Mouse (Mus musculus) forebrain, embryonic 10.5 days (tissue): ENCODE data around the gene Mosmo. TPM values are rescaled to one million over a fixed set of nuclear protein-coding genes. Genes with fewer than 3 reads are reported as not detected.
"Not testable (repeated sequence)": the region's sequence is repeated elsewhere in the genome, so short reads cannot be mapped to it uniquely, and the experiment has no call there.

ENCODE experiments used
- DNase-seq: peaks from one replicate; pipeline ENCODE4 v3.0.0-alpha.2; 2017; ENCODE audit warnings: low spot score; ENCODE audit errors: extremely low spot score
- H3K27ac ChIP-seq: fragments of 300-500 bp; sonication (generic); 2 replicates; pipeline ENCODE4 v1.5.1; 2016; ENCODE audit warnings: mild to moderate bottlenecking
- H3K27me3 ChIP-seq: fragments of 300-500 bp; sonication (generic); 2 replicates; pipeline ENCODE4 v1.6.1; 2016; ENCODE audit warnings: mild to moderate bottlenecking; ENCODE audit not compliant: poor library complexity, severe bottlenecking
- H3K36me3 ChIP-seq: fragments of 300-500 bp; sonication (generic); replicated peaks from 2 replicates; pipeline ENCODE4 v1.6.1; 2016; ENCODE audit warnings: mild to moderate bottlenecking, moderate library complexity
- H3K4me1 ChIP-seq: fragments of 300-500 bp; sonication (generic); 2 replicates; pipeline ENCODE4 v1.6.1; 2016
- H3K4me3 ChIP-seq: fragments of 300-500 bp; sonication (generic); 2 replicates; pipeline ENCODE4 v1.5.1; 2016; ENCODE audit warnings: mild to moderate bottlenecking, moderate library complexity
- H3K9me3 ChIP-seq: fragments of 300-500 bp; sonication (generic); 2 replicates; pipeline ENCODE4 v1.6.1; 2016; ENCODE audit warnings: mild to moderate bottlenecking, moderate library complexity
- WGBS: fragments of 180-500 bp; shearing (Covaris S2); methylation state at CpG from one replicate; pipeline ENCODE4 v1.1.7; 2016; 5-methylcytosine and 5-hydroxymethylcytosine counted together
- polyA plus RNA-seq: library from polyadenylated mRNA; unstranded; fragments of >200 nt; fragmentation: Nextera tagmentation; extraction: Ambion mirVana; gene quantifications from 2 replicates; pipeline ENCODE4 v1.2.1, GENCODE M21; 2016

The Mosmo gene
- polyA plus RNA-seq, 1 experiment from 2014 or later, result 11.3 TPM

- Histone ChIP-seq H3K9me3 (no peaks in the 10 kb centered on the region), H3K27me3 (no peaks in the 10 kb centered on the region), H3K36me3 (no peaks in the 10 kb centered on the region), H3K27ac (no peak overlapping the region), H3K4me3 (peak overlapping the region; percentile 94), H3K4me1 (peaks cover 36% of the 10 kb centered on the region)
- no peak for DNase-seq
- WGBS, result 76% methylated on average over 8 of the region's 8 CpGs
These were observed 1.6 kb downstream of the Mosmo start for GRCm38 (mm10) chr7:120679023-120679422.

GRCm38 (mm10) chr7:120682002-120682401 lies 4.6 kb downstream of the Mosmo start:
- Histone ChIP-seq H3K4me3 (no peak overlapping the region), H3K9me3 (no peaks in the 10 kb centered on the region), H3K27me3 (no peaks in the 10 kb centered on the region), H3K36me3 (no peaks in the 10 kb centered on the region), H3K4me1 (peaks cover 27% of the 10 kb centered on the region), H3K27ac (no peak overlapping the region)
- no peak for DNase-seq
- WGBS, result 87% methylated on average over 4 of the region's 4 CpGs

GRCm38 (mm10) chr7:120684731-120685161 lies 7.3 kb downstream of the Mosmo start:
- WGBS, result 94% methylated on average over 2 of the region's 2 CpGs
- Histone ChIP-seq H3K27ac (no peak overlapping the region), H3K4me3 (no peak overlapping the region), H3K9me3 (no peaks in the 10 kb centered on the region), H3K36me3 (no peaks in the 10 kb centered on the region), H3K27me3 (no peaks in the 10 kb centered on the region), H3K4me1 (peaks cover 8% of the 10 kb centered on the region)
- DNase-seq, result no peak

- H3K4me1 ChIP-seq, result peaks cover 3% of the 10 kb centered on the region
- H3K4me3 ChIP-seq, result no peak overlapping the region
- no peak overlapping the region for H3K27ac ChIP-seq
- peaks cover 3% of the 10 kb centered on the region for H3K36me3 ChIP-seq
- 91% methylated on average over 6 of the region's 6 CpGs for WGBS
- H3K9me3 ChIP-seq, result no peaks in the 10 kb centered on the region
- H3K27me3 ChIP-seq, result no peaks in the 10 kb centered on the region
- DNase-seq, result no peak
These were observed 7.8 kb downstream of the Mosmo start for GRCm38 (mm10) chr7:120685227-120685626.

GRCm38 (mm10) chr7:120690634-120691033 lies 13.2 kb downstream of the Mosmo start:
- WGBS, result 70% methylated on average over 4 of the region's 4 CpGs
- no peak overlapping the region for H3K4me3 ChIP-seq
- no peak for DNase-seq
- H3K4me1 ChIP-seq, result peaks cover 10% of the 10 kb centered on the region
- no peaks in the 10 kb centered on the region for H3K9me3 ChIP-seq
- H3K27me3 ChIP-seq, result no peaks in the 10 kb centered on the region
- H3K27ac ChIP-seq, result no peak overlapping the region
- H3K36me3 ChIP-seq, result peaks cover 24% of the 10 kb centered on the region

GRCm38 (mm10) chr7:120693831-120694375 lies 16.5 kb downstream of the Mosmo start:
- 93% methylated on average over 5 of the region's 5 CpGs for WGBS
- peaks cover 13% of the 10 kb centered on the region for H3K4me1 ChIP-seq
- H3K27me3 ChIP-seq, result no peaks in the 10 kb centered on the region
- H3K36me3 ChIP-seq, result peaks cover 35% of the 10 kb centered on the region
- H3K4me3 ChIP-seq, result no peak overlapping the region
- H3K9me3 ChIP-seq, result no peaks in the 10 kb centered on the region
- H3K27ac ChIP-seq, result no peak overlapping the region
- no peak for DNase-seq

- H3K9me3 ChIP-seq, result no peaks in the 10 kb centered on the region
- WGBS, result 42% methylated on average over 6 of the region's 6 CpGs
- peaks cover 16% of the 10 kb centered on the region for H3K4me1 ChIP-seq
- no peak for DNase-seq
- peaks cover 32% of the 10 kb centered on the region for H3K36me3 ChIP-seq
- H3K4me3 ChIP-seq, result no peak overlapping the region
- no peaks in the 10 kb centered on the region for H3K27me3 ChIP-seq
- H3K27ac ChIP-seq, result no peak overlapping the region
These were observed 17.8 kb downstream of the Mosmo start for GRCm38 (mm10) chr7:120695196-120695595.

GRCm38 (mm10) chr7:120695641-120696040 lies 18.2 kb downstream of the Mosmo start:
- Histone ChIP-seq H3K4me3 (no peak overlapping the region), H3K4me1 (peaks cover 16% of the 10 kb centered on the region), H3K27ac (no peak overlapping the region), H3K27me3 (no peaks in the 10 kb centered on the region), H3K9me3 (no peaks in the 10 kb centered on the region), H3K36me3 (peaks cover 27% of the 10 kb centered on the region)
- 62% methylated on average over 1 of the region's 1 CpGs for WGBS
- DNase-seq, result no peak

- no peaks in the 10 kb centered on the region for H3K9me3 ChIP-seq
- no peak for DNase-seq
- no peak overlapping the region for H3K27ac ChIP-seq
- peaks cover 20% of the 10 kb centered on the region for H3K36me3 ChIP-seq
- 92% methylated on average over 2 of the region's 2 CpGs for WGBS
- peaks cover 16% of the 10 kb centered on the region for H3K4me1 ChIP-seq
- no peaks in the 10 kb centered on the region for H3K27me3 ChIP-seq
- H3K4me3 ChIP-seq, result no peak overlapping the region
These were observed 18.9 kb downstream of the Mosmo start for GRCm38 (mm10) chr7:120696331-120696730.

- peaks cover 10% of the 10 kb centered on the region for H3K36me3 ChIP-seq
- H3K9me3 ChIP-seq, result no peaks in the 10 kb centered on the region
- no peaks in the 10 kb centered on the region for H3K27me3 ChIP-seq
- no peak overlapping the region for H3K27ac ChIP-seq
- H3K4me1 ChIP-seq, result peaks cover 16% of the 10 kb centered on the region
- WGBS, result 93% methylated on average over 6 of the region's 6 CpGs
- no peak overlapping the region for H3K4me3 ChIP-seq
- peak; percentile 5 for DNase-seq
These were observed 22.2 kb downstream of the Mosmo start for GRCm38 (mm10) chr7:120699586-120699985.

GRCm38 (mm10) chr7:120703888-120704287 lies 26.5 kb downstream of the Mosmo start:
- H3K4me3 ChIP-seq, result no peak overlapping the region
- WGBS, result 89% methylated on average over 3 of the region's 3 CpGs
- H3K9me3 ChIP-seq, result no peaks in the 10 kb centered on the region
- H3K4me1 ChIP-seq, result peaks cover 3% of the 10 kb centered on the region; the same call in 1 of the 2 replicates
- H3K36me3 ChIP-seq, result no peaks in the 10 kb centered on the region
- no peak for DNase-seq
- H3K27me3 ChIP-seq, result no peaks in the 10 kb centered on the region
- H3K27ac ChIP-seq, result no peak overlapping the region

GRCm38 (mm10) chr7:120712071-120712470 lies 34.7 kb downstream of the Mosmo start:
- H3K27me3 ChIP-seq, result no peaks in the 10 kb centered on the region
- no peak for DNase-seq
- H3K36me3 ChIP-seq, result peaks cover 16% of the 10 kb centered on the region
- no peak overlapping the region for H3K4me3 ChIP-seq
- no peaks in the 10 kb centered on the region for H3K4me1 ChIP-seq
- peaks cover 6% of the 10 kb centered on the region; the same call in 1 of the 2 replicates for H3K9me3 ChIP-seq
- WGBS, result 91% methylated on average over 2 of the region's 2 CpGs
- no peak overlapping the region for H3K27ac ChIP-seq

- peaks cover 16% of the 10 kb centered on the region for H3K36me3 ChIP-seq
- no peak for DNase-seq
- H3K9me3 ChIP-seq, result peaks cover 6% of the 10 kb centered on the region; the same call in 1 of the 2 replicates
- no peak overlapping the region for H3K27ac ChIP-seq
- 91% methylated on average over 2 of the region's 2 CpGs for WGBS
- H3K4me3 ChIP-seq, result no peak overlapping the region
- H3K4me1 ChIP-seq, result peaks cover 5% of the 10 kb centered on the region; the same call in 1 of the 2 replicates
- H3K27me3 ChIP-seq, result no peaks in the 10 kb centered on the region
These were observed 35.8 kb downstream of the Mosmo start for GRCm38 (mm10) chr7:120713225-120713624.

- peaks cover 16% of the 10 kb centered on the region for H3K36me3 ChIP-seq
- DNase-seq, H3K4me1 ChIP-seq, H3K27ac ChIP-seq, H3K4me3 ChIP-seq, H3K9me3 ChIP-seq, H3K27me3 ChIP-seq: not testable (repeated sequence)
- WGBS, result 89% methylated on average over 11 of the region's 11 CpGs
These were observed 36.5 kb downstream of the Mosmo start for GRCm38 (mm10) chr7:120713951-120714350.
